Mouse (Mus musculus): ENCODE data around the gene Spats1. TPM values are rescaled to one million over a fixed set of nuclear protein-coding genes. Genes with fewer than 3 reads are reported as not detected.

The Spats1 gene
- total and polyA plus RNA-seq, 2 experiments from 2014 or later, result 1.0 TPM; not detected in 1

- no peak overlapping the region for H3K4me3 ChIP-seq (ENCODE audit: low read depth, low read length)
- H3K27ac ChIP-seq (ENCODE audit: low read depth), result no peak overlapping the region
- DNase-seq (ENCODE audit: low spot score), result no peak
- peaks cover 39% of the 10 kb centered on the region for H3K36me3 ChIP-seq (replicated peaks; ENCODE audit: control insufficient read depth, insufficient read depth, low read length)
- no peak for ATAC-seq (ENCODE audit: insufficient read depth, low read depth)
- no peak for TF ChIP-seq EP300 (IDR thresholded peaks at IDR 0.05; ENCODE audit: low read depth)
- TF ChIP-seq CTCF (IDR thresholded peaks at IDR 0.05; ENCODE audit: low read depth), result no peak
- no peaks in the 10 kb centered on the region for H3K27me3 ChIP-seq (ENCODE audit: control insufficient read depth, insufficient read depth, low read length)
- no peaks in the 10 kb centered on the region for H3K4me1 ChIP-seq (ENCODE audit: control insufficient read depth, insufficient read depth)
- H3K9me3 ChIP-seq (replicated peaks; ENCODE audit: control insufficient read depth, low read length), result no peaks in the 10 kb centered on the region
- no peak overlapping the region for H3K4me2 ChIP-seq (ENCODE audit: low read depth, low read length)
- no peak overlapping the region for H3K9ac ChIP-seq (replicated peaks; ENCODE audit: low read depth, low read length)
- 85% methylated on average over 28 of the region's 28 CpGs for WGBS
These were observed 42.5 kb upstream of the Spats1 start for GRCm38 (mm10) chr17:45517549-45518215.

- no peak overlapping the region for H3K4me3 ChIP-seq (ENCODE audit: low read depth, low read length)
- no peak overlapping the region for H3K9ac ChIP-seq (replicated peaks; ENCODE audit: low read depth, low read length)
- H3K9me3 ChIP-seq (replicated peaks; ENCODE audit: control insufficient read depth, low read length), result no peaks in the 10 kb centered on the region
- no peaks in the 10 kb centered on the region for H3K27me3 ChIP-seq (ENCODE audit: control insufficient read depth, insufficient read depth, low read length)
- DNase-seq (ENCODE audit: low spot score) (no peak), ATAC-seq (ENCODE audit: insufficient read depth, low read depth) (no peak)
- H3K36me3 ChIP-seq (replicated peaks; ENCODE audit: control insufficient read depth, insufficient read depth, low read length), result peaks cover 39% of the 10 kb centered on the region
- H3K4me2 ChIP-seq (ENCODE audit: low read depth, low read length), result no peak overlapping the region
- no peak for TF ChIP-seq CTCF (IDR thresholded peaks at IDR 0.05; ENCODE audit: low read depth)
- TF ChIP-seq EP300 (IDR thresholded peaks at IDR 0.05; ENCODE audit: low read depth), result no peak
- 92% methylated on average over 21 of the region's 21 CpGs for WGBS
- H3K4me1 ChIP-seq (ENCODE audit: control insufficient read depth, insufficient read depth), result no peaks in the 10 kb centered on the region
- no peak overlapping the region for H3K27ac ChIP-seq (ENCODE audit: low read depth)
These were observed 41.9 kb upstream of the Spats1 start for GRCm38 (mm10) chr17:45517135-45517534.

GRCm38 (mm10) chr17:45516488-45516887, 41.3 kb upstream of the Spats1 start:
- no peaks in the 10 kb centered on the region for H3K9me3 ChIP-seq (replicated peaks; ENCODE audit: control insufficient read depth, low read length)
- H3K9ac ChIP-seq (replicated peaks; ENCODE audit: low read depth, low read length), result no peak overlapping the region
- H3K36me3 ChIP-seq (replicated peaks; ENCODE audit: control insufficient read depth, insufficient read depth, low read length), result peaks cover 45% of the 10 kb centered on the region
- DNase-seq (ENCODE audit: low spot score) (peak; percentile 71), ATAC-seq (ENCODE audit: insufficient read depth, low read depth) (peak; percentile 49)
- WGBS, result 28% methylated on average over 8 of the region's 8 CpGs
- H3K27ac ChIP-seq (ENCODE audit: low read depth), result no peak overlapping the region
- H3K4me2 ChIP-seq (ENCODE audit: low read depth, low read length), result no peak overlapping the region
- no peaks in the 10 kb centered on the region for H3K4me1 ChIP-seq (ENCODE audit: control insufficient read depth, insufficient read depth)
- TF ChIP-seq CTCF (IDR thresholded peaks at IDR 0.05; ENCODE audit: low read depth) (peak; percentile 93), EP300 (IDR thresholded peaks at IDR 0.05; ENCODE audit: low read depth) (no peak)
- no peak overlapping the region for H3K4me3 ChIP-seq (ENCODE audit: low read depth, low read length)
- H3K27me3 ChIP-seq (ENCODE audit: control insufficient read depth, insufficient read depth, low read length), result no peaks in the 10 kb centered on the region

- WGBS, result 80% methylated on average over 10 of the region's 10 CpGs
- Histone ChIP-seq H3K9ac (replicated peaks; ENCODE audit: low read depth, low read length) (no peak overlapping the region), H3K4me2 (ENCODE audit: low read depth, low read length) (no peak overlapping the region), H3K4me3 (ENCODE audit: low read depth, low read length) (no peak overlapping the region), H3K27me3 (ENCODE audit: control insufficient read depth, insufficient read depth, low read length) (no peaks in the 10 kb centered on the region), H3K4me1 (ENCODE audit: control insufficient read depth, insufficient read depth) (no peaks in the 10 kb centered on the region), H3K36me3 (replicated peaks; ENCODE audit: control insufficient read depth, insufficient read depth, low read length) (peaks cover 49% of the 10 kb centered on the region), H3K9me3 (replicated peaks; ENCODE audit: control insufficient read depth, low read length) (no peaks in the 10 kb centered on the region), H3K27ac (ENCODE audit: low read depth) (no peak overlapping the region)
- ATAC-seq (ENCODE audit: insufficient read depth, low read depth), result no peak
- DNase-seq (ENCODE audit: low spot score), result no peak
- TF ChIP-seq CTCF (IDR thresholded peaks at IDR 0.05; ENCODE audit: low read depth) (no peak), EP300 (IDR thresholded peaks at IDR 0.05; ENCODE audit: low read depth) (no peak)
These were observed 40.6 kb upstream of the Spats1 start for GRCm38 (mm10) chr17:45515806-45516205.

GRCm38 (mm10) chr17:45515204-45515726, 40.0 kb upstream of the Spats1 start:
- TF ChIP-seq EP300 (IDR thresholded peaks at IDR 0.05; ENCODE audit: low read depth), result no peak
- Histone ChIP-seq H3K4me2 (ENCODE audit: low read depth, low read length) (no peak overlapping the region), H3K4me1 (ENCODE audit: control insufficient read depth, insufficient read depth) (no peaks in the 10 kb centered on the region), H3K36me3 (replicated peaks; ENCODE audit: control insufficient read depth, insufficient read depth, low read length) (peaks cover 49% of the 10 kb centered on the region), H3K9me3 (replicated peaks; ENCODE audit: control insufficient read depth, low read length) (no peaks in the 10 kb centered on the region), H3K4me3 (ENCODE audit: low read depth, low read length) (no peak overlapping the region), H3K27ac (ENCODE audit: low read depth) (no peak overlapping the region), H3K27me3 (ENCODE audit: control insufficient read depth, insufficient read depth, low read length) (no peaks in the 10 kb centered on the region), H3K9ac (replicated peaks; ENCODE audit: low read depth, low read length) (no peak overlapping the region)
- 47% methylated on average over 15 of the region's 15 CpGs for WGBS
- DNase-seq (ENCODE audit: low spot score) (no peak), ATAC-seq (ENCODE audit: insufficient read depth, low read depth) (no peak)

GRCm38 (mm10) chr17:45511757-45512156, 36.5 kb upstream of the Spats1 start:
- Histone ChIP-seq H3K9ac (replicated peaks; ENCODE audit: low read depth, low read length) (no peak overlapping the region), H3K4me2 (ENCODE audit: low read depth, low read length) (no peak overlapping the region), H3K27me3 (ENCODE audit: control insufficient read depth, insufficient read depth, low read length) (no peaks in the 10 kb centered on the region), H3K27ac (ENCODE audit: low read depth) (no peak overlapping the region), H3K4me3 (ENCODE audit: low read depth, low read length) (no peak overlapping the region), H3K4me1 (ENCODE audit: control insufficient read depth, insufficient read depth) (peaks cover 5% of the 10 kb centered on the region; the same call in 1 of the 2 replicates), H3K36me3 (replicated peaks; ENCODE audit: control insufficient read depth, insufficient read depth, low read length) (peaks cover 40% of the 10 kb centered on the region), H3K9me3 (replicated peaks; ENCODE audit: control insufficient read depth, low read length) (no peaks in the 10 kb centered on the region)
- ATAC-seq (ENCODE audit: insufficient read depth, low read depth) (no peak), DNase-seq (ENCODE audit: low spot score) (no peak)
- WGBS, result 88% methylated on average over 4 of the region's 4 CpGs
- no peak for TF ChIP-seq CTCF (IDR thresholded peaks at IDR 0.05; ENCODE audit: low read depth)
- TF ChIP-seq EP300 (IDR thresholded peaks at IDR 0.05; ENCODE audit: low read depth), result no peak
